Mouse (Mus musculus) cerebellum, adult (tissue): ENCODE results near the gene Sema3d.

ENCODE experiments used
- ATAC-seq: cut with Nextera tagmentation; 2 replicates; pipeline ENCODE4 v1.9.2; 2017; ENCODE audit warnings: mild to moderate bottlenecking, moderate library complexity, mixed read lengths; ENCODE audit not compliant: insufficient number of reproducible peaks, low FRiP score, low TSS enrichment

Gene Sema3d

GRCm38 (mm10) chr5:12383133-12383959 is at the start of gene Sema3d:
Gene Sema3d, plus strand, starts transcription at chr5:12383385.
- peak; percentile 92 for ATAC-seq

- no peak for ATAC-seq
Observed at GRCm38 (mm10) chr5:12377261-12377660, 5.9 kb upstream of the Sema3d start.

GRCm38 (mm10) chr5:12378900-12379299 is 4.3 kb upstream of the Sema3d start:
- ATAC-seq = no peak

GRCm38 (mm10) chr5:12382010-12382409 is 1.2 kb upstream of the Sema3d start:
- ATAC-seq = no peak

GRCm38 (mm10) chr5:12383960-12384285 is 738 bp downstream of the Sema3d start:
- ATAC-seq = peak; percentile 12; the same call in 1 of the 2 replicates

- ATAC-seq = no peak
Observed at GRCm38 (mm10) chr5:12392667-12393066, 9.5 kb downstream of the Sema3d start.

GRCm38 (mm10) chr5:12399271-12399670 is 16.1 kb downstream of the Sema3d start:
- ATAC-seq = no peak

GRCm38 (mm10) chr5:12404229-12404628 is 21.0 kb downstream of the Sema3d start:
- no peak for ATAC-seq

- ATAC-seq = no peak
Observed at GRCm38 (mm10) chr5:12412595-12412994, 29.4 kb downstream of the Sema3d start.

GRCm38 (mm10) chr5:12423264-12423663 is 40.1 kb downstream of the Sema3d start:
- no peak for ATAC-seq

- ATAC-seq = no peak
Observed at GRCm38 (mm10) chr5:12441737-12442136, 58.6 kb downstream of the Sema3d start.

GRCm38 (mm10) chr5:12442176-12443105 is 59.3 kb downstream of the Sema3d start:
- ATAC-seq = no peak

GRCm38 (mm10) chr5:12451089-12451488 is 67.9 kb downstream of the Sema3d start:
- ATAC-seq = no peak

GRCm38 (mm10) chr5:12454946-12455345 is 71.8 kb downstream of the Sema3d start:
- no peak for ATAC-seq

- no peak for ATAC-seq
Observed at GRCm38 (mm10) chr5:12457509-12457908, 74.3 kb downstream of the Sema3d start.

GRCm38 (mm10) chr5:12467568-12468336 is 84.6 kb downstream of the Sema3d start:
- ATAC-seq = no peak

- peak; percentile 70 for ATAC-seq
Observed at GRCm38 (mm10) chr5:12474904-12475638, 91.9 kb downstream of the Sema3d start.

GRCm38 (mm10) chr5:12475639-12475916 is 92.4 kb downstream of the Sema3d start:
- no peak for ATAC-seq

- no peak for ATAC-seq
Observed at GRCm38 (mm10) chr5:12487926-12488325, 104.7 kb downstream of the Sema3d start.

- no peak for ATAC-seq
Observed at GRCm38 (mm10) chr5:12491704-12492103, 108.5 kb downstream of the Sema3d start.
